Mouse (Mus musculus): ENCODE results near the gene Tex37. TPM values are rescaled to one million over a fixed set of nuclear protein-coding genes. Genes with fewer than 3 reads are reported as not detected.

The Tex37 gene
- polyA plus RNA-seq, 1 experiment: not detected

DNA sequence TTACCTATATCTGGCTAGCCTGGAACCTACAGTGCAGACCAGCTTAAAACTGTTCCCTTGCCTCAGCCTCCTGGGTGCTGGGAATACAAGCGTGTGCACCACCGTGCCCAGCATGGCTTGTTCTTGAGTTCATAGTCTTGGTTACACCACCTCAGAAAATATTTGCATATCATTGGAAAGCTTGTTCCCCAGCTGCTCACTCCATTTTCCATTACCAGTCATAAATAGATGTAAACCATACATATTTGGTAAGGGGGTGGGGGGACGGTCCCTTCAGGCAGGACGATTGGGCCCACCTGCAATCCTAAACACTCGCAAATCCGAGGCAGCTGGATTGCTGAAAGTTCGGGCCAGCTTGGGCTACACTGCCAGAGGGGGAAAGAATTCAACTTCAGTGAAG, 34.5 kb upstream of the Tex37 start:
- TF ChIP-seq POLR2A (IDR thresholded peaks at IDR 0.05; ENCODE audit: borderline replicate concordance, extremely low read depth, insufficient read depth, insufficient read length, poor library complexity, severe bottlenecking) (no peak), CTCF (IDR thresholded peaks at IDR 0.05; ENCODE audit: borderline replicate concordance, extremely low read depth, insufficient read depth, insufficient read length) (no peak)
- no peak for DNase-seq (ENCODE audit: low read depth)

DNA sequence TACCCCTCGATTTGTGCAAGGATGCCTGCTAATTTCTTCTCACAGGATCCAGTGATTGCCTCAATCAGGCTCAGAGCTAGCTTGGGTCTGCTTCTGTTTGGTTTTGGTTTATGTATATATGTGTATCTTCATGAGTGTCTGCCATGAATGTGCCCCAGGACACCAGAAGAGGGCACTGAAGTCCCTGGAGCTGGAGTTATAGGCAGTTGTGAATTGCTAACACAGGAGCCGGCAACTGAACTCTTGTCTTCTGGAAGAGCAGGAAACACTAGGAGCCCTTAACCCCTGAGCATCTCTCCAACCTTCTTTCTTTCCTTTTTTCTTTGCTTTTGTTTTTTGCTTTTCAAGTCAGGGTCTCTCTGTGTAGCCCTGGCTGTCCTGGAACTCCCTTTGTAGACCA, 13.1 kb upstream of the Tex37 start:
- TF ChIP-seq POLR2A (IDR thresholded peaks at IDR 0.05; ENCODE audit: borderline replicate concordance, extremely low read depth, insufficient read depth, insufficient read length, poor library complexity, severe bottlenecking): no peak
- TF ChIP-seq CTCF (IDR thresholded peaks at IDR 0.05; ENCODE audit: borderline replicate concordance, extremely low read depth, insufficient read depth, insufficient read length): no peak
- DNase-seq (ENCODE audit: low read depth): no peak

DNA sequence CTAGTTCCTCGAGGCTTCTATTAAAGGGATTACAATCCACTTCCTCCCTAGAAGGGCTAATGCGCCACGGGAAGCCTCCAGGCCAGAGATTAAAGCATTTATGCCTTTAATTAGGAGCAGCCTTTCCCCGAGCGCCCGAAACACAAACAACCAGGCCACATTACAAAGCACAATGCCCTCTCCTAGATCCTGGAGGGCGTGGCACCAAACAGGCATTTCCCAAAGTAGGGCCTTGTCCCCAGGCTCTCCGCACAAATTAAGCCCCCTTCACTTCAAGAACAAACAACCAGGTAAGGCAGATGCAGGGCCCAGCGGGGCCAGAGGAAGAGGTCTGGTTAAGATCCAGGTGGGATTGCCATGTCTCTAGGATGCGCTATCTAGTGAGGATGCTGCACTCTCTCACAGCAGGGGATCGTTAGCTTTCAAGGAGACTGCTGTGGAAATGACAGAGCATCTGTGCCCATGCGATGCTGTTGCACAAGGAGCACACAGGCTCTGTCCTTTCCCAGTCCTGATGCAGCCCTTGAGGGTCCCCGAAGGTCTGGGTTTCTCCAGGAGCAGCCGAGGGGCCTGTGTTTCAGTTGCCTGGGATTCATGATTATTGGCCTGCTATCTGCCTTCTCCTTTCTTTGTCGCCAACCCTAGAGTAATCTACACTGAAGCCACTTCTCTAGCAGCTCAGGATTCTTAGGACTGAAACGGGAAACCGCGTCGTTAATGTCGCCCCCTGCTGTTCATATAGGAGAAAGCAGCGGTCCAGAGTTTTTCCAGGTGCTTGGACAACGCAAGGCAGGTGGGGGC, 2.7 kb upstream of the Tex37 start:
- TF ChIP-seq CTCF (IDR thresholded peaks at IDR 0.05; ENCODE audit: borderline replicate concordance, extremely low read depth, insufficient read depth, insufficient read length) (peak; percentile 84), POLR2A (IDR thresholded peaks at IDR 0.05; ENCODE audit: borderline replicate concordance, extremely low read depth, insufficient read depth, insufficient read length, poor library complexity, severe bottlenecking) (no peak)
- peak; percentile 82 for DNase-seq (ENCODE audit: low read depth)

- no peak for DNase-seq (ENCODE audit: low read depth)
- TF ChIP-seq CTCF (IDR thresholded peaks at IDR 0.05; ENCODE audit: borderline replicate concordance, extremely low read depth, insufficient read depth, insufficient read length) (no peak), POLR2A (IDR thresholded peaks at IDR 0.05; ENCODE audit: borderline replicate concordance, extremely low read depth, insufficient read depth, insufficient read length, poor library complexity, severe bottlenecking) (no peak)
These were observed 6.3 kb downstream of the Tex37 start for GRCm38 (mm10) chr6:70912396-70912765.

- no peak for TF ChIP-seq POLR2A (IDR thresholded peaks at IDR 0.05; ENCODE audit: borderline replicate concordance, extremely low read depth, insufficient read depth, insufficient read length, poor library complexity, severe bottlenecking)
- TF ChIP-seq CTCF (IDR thresholded peaks at IDR 0.05; ENCODE audit: borderline replicate concordance, extremely low read depth, insufficient read depth, insufficient read length): no peak
- DNase-seq (ENCODE audit: low read depth): peak; percentile 76
These were observed 6.9 kb downstream of the Tex37 start for GRCm38 (mm10) chr6:70911668-70912395.

DNA sequence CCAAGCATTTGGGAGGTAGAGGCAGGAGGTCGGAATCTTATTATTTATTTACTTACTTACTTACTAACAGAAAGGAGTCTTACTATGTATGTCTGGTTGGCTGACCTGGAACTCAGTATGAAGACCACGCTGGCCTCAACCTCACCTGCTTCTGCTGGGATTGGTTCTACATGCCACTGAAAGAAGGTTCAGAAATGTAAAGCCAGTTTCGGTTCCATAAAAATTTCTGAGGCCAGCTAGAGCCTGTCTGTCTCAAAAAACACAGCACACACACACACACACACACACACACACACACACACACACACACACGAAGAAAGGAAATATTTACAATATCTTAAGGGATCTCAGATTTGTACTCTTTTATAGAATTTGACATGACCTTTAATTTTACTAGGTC, 8.4 kb downstream of the Tex37 start:
- DNase-seq (ENCODE audit: low read depth): no peak
- TF ChIP-seq CTCF (IDR thresholded peaks at IDR 0.05; ENCODE audit: borderline replicate concordance, extremely low read depth, insufficient read depth, insufficient read length) (no peak), POLR2A (IDR thresholded peaks at IDR 0.05; ENCODE audit: borderline replicate concordance, extremely low read depth, insufficient read depth, insufficient read length, poor library complexity, severe bottlenecking) (no peak)

GRCm38 (mm10) chr6:70909572-70909971, 9.2 kb downstream of the Tex37 start:
- no peak for DNase-seq (ENCODE audit: low read depth)
- TF ChIP-seq CTCF (IDR thresholded peaks at IDR 0.05; ENCODE audit: borderline replicate concordance, extremely low read depth, insufficient read depth, insufficient read length) (no peak), POLR2A (IDR thresholded peaks at IDR 0.05; ENCODE audit: borderline replicate concordance, extremely low read depth, insufficient read depth, insufficient read length, poor library complexity, severe bottlenecking) (no peak)

- TF ChIP-seq CTCF (IDR thresholded peaks at IDR 0.05; ENCODE audit: borderline replicate concordance, extremely low read depth, insufficient read depth, insufficient read length): no peak
- no peak for DNase-seq (ENCODE audit: low read depth)
These were observed 15.0 kb downstream of the Tex37 start for GRCm38 (mm10) chr6:70903689-70904088.

GRCm38 (mm10) chr6:70899594-70900003, 19.1 kb downstream of the Tex37 start:
- DNase-seq (ENCODE audit: low read depth): peak; percentile 84
- TF ChIP-seq CTCF (IDR thresholded peaks at IDR 0.05; ENCODE audit: borderline replicate concordance, extremely low read depth, insufficient read depth, insufficient read length) (no peak), POLR2A (IDR thresholded peaks at IDR 0.05; ENCODE audit: borderline replicate concordance, extremely low read depth, insufficient read depth, insufficient read length, poor library complexity, severe bottlenecking) (no peak)

- TF ChIP-seq CTCF (IDR thresholded peaks at IDR 0.05; ENCODE audit: borderline replicate concordance, extremely low read depth, insufficient read depth, insufficient read length) (peak; percentile 11; the same call in 1 of the 2 replicates), POLR2A (IDR thresholded peaks at IDR 0.05; ENCODE audit: borderline replicate concordance, extremely low read depth, insufficient read depth, insufficient read length, poor library complexity, severe bottlenecking) (no peak)
- DNase-seq (ENCODE audit: low read depth): no peak
These were observed 20.6 kb downstream of the Tex37 start for GRCm38 (mm10) chr6:70898166-70898565.

GRCm38 (mm10) chr6:70887993-70888392, 30.7 kb downstream of the Tex37 start:
- no peak for DNase-seq (ENCODE audit: low read depth)
- TF ChIP-seq POLR2A (IDR thresholded peaks at IDR 0.05; ENCODE audit: borderline replicate concordance, extremely low read depth, insufficient read depth, insufficient read length, poor library complexity, severe bottlenecking) (no peak), CTCF (IDR thresholded peaks at IDR 0.05; ENCODE audit: borderline replicate concordance, extremely low read depth, insufficient read depth, insufficient read length) (no peak)
